Mouse (Mus musculus) lung, adult 2 months (tissue): ENCODE measurements around the gene Best1.

Source experiments
- CTCF ChIP-seq: fragments of 200-500 bp; IDR thresholded peaks from 2 replicates; pipeline ENCODE4 v1.5.1; 2011; ENCODE audit warnings: mild to moderate bottlenecking, low read length, control low read depth; ENCODE audit not compliant: insufficient read depth
- POLR2A ChIP-seq: fragments of 200-500 bp; IDR thresholded peaks from 2 replicates; pipeline ENCODE4 v1.6.1; 2011; ENCODE audit warnings: low read depth, mild to moderate bottlenecking, control low read depth, low read length, borderline replicate concordance; ENCODE audit errors: extremely low read depth

DNA sequence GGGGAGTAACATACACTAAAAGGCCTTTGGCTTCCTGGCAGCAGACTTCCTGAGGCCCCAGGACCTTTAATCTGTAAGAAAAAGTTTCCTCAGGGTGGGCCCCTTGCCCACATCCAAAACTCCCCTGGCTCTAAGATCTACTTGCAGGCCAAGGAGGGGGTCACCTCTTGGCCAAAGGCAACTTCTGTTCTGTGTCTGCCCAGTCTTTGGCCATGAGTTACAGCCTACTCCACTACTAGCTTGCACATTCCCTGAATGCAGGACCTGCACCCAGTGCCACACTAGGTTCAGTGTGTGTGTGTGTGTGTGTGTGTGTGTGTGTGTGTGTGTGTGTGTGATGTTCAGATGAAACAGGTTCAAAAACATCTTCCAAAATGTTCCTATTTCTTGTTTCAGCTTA is 13.8 kb downstream of the Best1 start:
- TF ChIP-seq POLR2A (no peak), CTCF (no peak)
